Mouse (Mus musculus) midbrain, embryonic 14.5 days (tissue): ENCODE measurements around the gene Ugt1a2. TPM values are rescaled to one million over a fixed set of nuclear protein-coding genes. Genes with fewer than 3 reads are reported as not detected.

Experiments
- polyA plus RNA-seq: library from polyadenylated mRNA; unstranded; fragments of >200 nt; fragmentation: Nextera tagmentation; extraction: Ambion mirVana; gene quantifications from 2 replicates; pipeline ENCODE4 v1.2.1, GENCODE M21; 2014

Gene Ugt1a2
- polyA plus RNA-seq, 1 experiment from 2014 or later: not detected

Other genes starting within 250 kb of the Ugt1a2 start
- gene Usp40, start 192.1 kb upstream of the Ugt1a2 start, polyA plus RNA-seq: 15.2 and 22.4 TPM in 2 replicates
- gene Ugt1a10, start 145.2 kb upstream of the Ugt1a2 start, polyA plus RNA-seq: not detected in 2 replicates
- gene Ugt1a9, start 129.8 kb upstream of the Ugt1a2 start, polyA plus RNA-seq: not detected in 2 replicates
- gene Ugt1a8, start 112.8 kb upstream of the Ugt1a2 start, polyA plus RNA-seq: not detected in 2 replicates
- gene Ugt1a7c, start 105.5 kb upstream of the Ugt1a2 start, polyA plus RNA-seq: 0.24 and 0.99 TPM in 2 replicates
- gene Ugt1a6b, start 97.3 kb upstream of the Ugt1a2 start, polyA plus RNA-seq: 0.13 TPM in 1 of 2 replicates, not detected in the other
- gene Ugt1a6a, start 65.8 kb upstream of the Ugt1a2 start, polyA plus RNA-seq: 0.58 and 0.72 TPM in 2 replicates
- gene Ugt1a5, start 34.6 kb upstream of the Ugt1a2 start, polyA plus RNA-seq: not detected in 2 replicates
- gene Dnajb3, start 5.2 kb downstream of the Ugt1a2 start, polyA plus RNA-seq: 12.9 and 14.2 TPM in 2 replicates
- not detected in 2 replicates for gene Ugt1a1, start 11.4 kb downstream of the Ugt1a2 start, polyA plus RNA-seq
- 0.66 and 1.8 TPM in 2 replicates for gene Mroh2a, start 26.4 kb downstream of the Ugt1a2 start, polyA plus RNA-seq
- gene Hjurp, start 77.0 kb downstream of the Ugt1a2 start, polyA plus RNA-seq: 52.9 and 80.2 TPM in 2 replicates
- gene Trpm8, start 77.1 kb downstream of the Ugt1a2 start, polyA plus RNA-seq: 0.14 TPM in 1 of 2 replicates, not detected in the other
- 0.47 and 0.81 TPM in 2 replicates for gene Spp2, start 206.4 kb downstream of the Ugt1a2 start, polyA plus RNA-seq